Mouse (Mus musculus): ENCODE measurements around the gene Gpr33. TPM values are rescaled to one million over a fixed set of nuclear protein-coding genes. Genes with fewer than 3 reads are reported as not detected.

The Gpr33 gene
- polyA plus RNA-seq (2017; shearing (Covaris generic)) = not detected

GRCm38 (mm10) chr12:52027963-52028362 is at the start of gene Gpr33:
Gene Gpr33, minus strand, starts transcription at chr12:52028063.

GRCm38 (mm10) chr12:52005877-52006632 is 21.8 kb downstream of the Gpr33 start, which contains the start of gene Dtd2:
Gene Dtd2, minus strand, starts transcription at chr12:52006501.

Other genes starting within 250 kb of the Gpr33 start
- gene Hectd1, start 198.5 kb downstream of the Gpr33 start, polyA plus RNA-seq (2017; shearing (Covaris generic)) = 92.3 TPM
- 11.8 TPM for gene Heatr5a, start 56.7 kb downstream of the Gpr33 start, polyA plus RNA-seq (2017; shearing (Covaris generic))
- 12.5 TPM for gene Dtd2, start 21.6 kb downstream of the Gpr33 start, polyA plus RNA-seq (2017; shearing (Covaris generic))
- gene Nubpl, start 69.7 kb upstream of the Gpr33 start, polyA plus RNA-seq (2017; shearing (Covaris generic)) = 8.0 TPM

Measured in inflammation-experienced regulatory T-cells, adult 16 weeks (primary cell).